Mouse (Mus musculus): ENCODE data around the gene Sag. TPM values are rescaled to one million over a fixed set of nuclear protein-coding genes. Genes with fewer than 3 reads are reported as not detected.

Gene Sag
- polyA plus RNA-seq, 1 experiment from 2014 or later = 3.7 TPM

- H3K4me3 ChIP-seq = no peak overlapping the region
- H3K27me3 ChIP-seq (ENCODE audit: low read depth, poor library complexity, severe bottlenecking) = no peaks in the 10 kb centered on the region
- no peaks in the 10 kb centered on the region for H3K9me3 ChIP-seq (replicated peaks)
- no peak for DNase-seq (ENCODE audit: low spot score)
- H3K27ac ChIP-seq = no peak overlapping the region
- no peaks in the 10 kb centered on the region for H3K36me3 ChIP-seq
- 0 out of 2 replicates have a peak, but pooled peaks cover 19% of the 10 kb centered on the region for H3K4me1 ChIP-seq
These were observed 69.6 kb downstream of the Sag start for GRCm38 (mm10) chr1:87873081-87873480.

DNA sequence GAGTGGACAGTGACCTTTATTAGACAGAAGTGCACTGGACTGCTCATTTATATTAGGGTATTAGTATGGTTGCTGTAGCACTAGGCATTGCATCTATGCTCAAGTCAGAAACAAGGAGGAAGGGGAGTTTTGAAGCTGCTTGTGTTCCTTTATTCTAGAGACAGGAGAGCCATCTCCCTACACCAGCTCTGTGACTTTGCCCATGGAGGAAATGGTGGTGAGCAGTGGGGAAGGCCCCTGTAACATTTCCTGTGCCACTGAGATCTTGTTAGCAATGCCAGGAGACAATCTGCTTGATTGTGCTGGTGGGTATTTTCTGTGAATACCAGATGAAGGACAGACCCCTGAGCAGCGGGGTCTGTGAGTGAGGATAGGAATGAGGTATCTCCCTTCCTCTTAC, 72.6 kb downstream of the Sag start:
- WGBS = 97% methylated on average over 1 of the region's 1 CpGs
- Histone ChIP-seq H3K9me3 (replicated peaks) (no peaks in the 10 kb centered on the region), H3K4me1 (peaks cover 19% of the 10 kb centered on the region), H3K36me3 (peaks cover 9% of the 10 kb centered on the region), H3K27ac (no peak overlapping the region), H3K27me3 (ENCODE audit: low read depth, poor library complexity, severe bottlenecking) (no peaks in the 10 kb centered on the region), H3K4me3 (no peak overlapping the region)
- no peak for DNase-seq (ENCODE audit: low spot score)

GRCm38 (mm10) chr1:87877552-87878283, 74.2 kb downstream of the Sag start:
- 85% methylated on average over 9 of the region's 9 CpGs for WGBS
- H3K36me3 ChIP-seq = peaks cover 21% of the 10 kb centered on the region
- no peaks in the 10 kb centered on the region for H3K9me3 ChIP-seq (replicated peaks)
- peaks cover 13% of the 10 kb centered on the region for H3K4me1 ChIP-seq
- H3K4me3 ChIP-seq = no peak overlapping the region
- H3K27me3 ChIP-seq (ENCODE audit: low read depth, poor library complexity, severe bottlenecking) = no peaks in the 10 kb centered on the region
- no peak overlapping the region for H3K27ac ChIP-seq
- DNase-seq (ENCODE audit: low spot score) = no peak

- H3K9me3 ChIP-seq (replicated peaks) = no peaks in the 10 kb centered on the region
- no peaks in the 10 kb centered on the region for H3K27me3 ChIP-seq (ENCODE audit: low read depth, poor library complexity, severe bottlenecking)
- no peak for DNase-seq (ENCODE audit: low spot score)
- no peak overlapping the region for H3K4me3 ChIP-seq
- H3K27ac ChIP-seq = no peak overlapping the region
- H3K36me3 ChIP-seq = peaks cover 32% of the 10 kb centered on the region
- WGBS = 92% methylated on average over 3 of the region's 3 CpGs
- peaks cover 13% of the 10 kb centered on the region for H3K4me1 ChIP-seq
These were observed 75.6 kb downstream of the Sag start for GRCm38 (mm10) chr1:87879034-87879433.

GRCm38 (mm10) chr1:87879494-87880325, 76.2 kb downstream of the Sag start:
- H3K4me3 ChIP-seq = no peak overlapping the region
- no peaks in the 10 kb centered on the region for H3K9me3 ChIP-seq (replicated peaks)
- peaks cover 13% of the 10 kb centered on the region for H3K4me1 ChIP-seq
- peaks cover 39% of the 10 kb centered on the region for H3K36me3 ChIP-seq
- no peak for DNase-seq (ENCODE audit: low spot score)
- 91% methylated on average over 3 of the region's 3 CpGs for WGBS
- no peak overlapping the region for H3K27ac ChIP-seq
- H3K27me3 ChIP-seq (ENCODE audit: low read depth, poor library complexity, severe bottlenecking) = no peaks in the 10 kb centered on the region

GRCm38 (mm10) chr1:87880326-87880627, 76.8 kb downstream of the Sag start:
- H3K36me3 ChIP-seq = peaks cover 44% of the 10 kb centered on the region
- no peaks in the 10 kb centered on the region for H3K9me3 ChIP-seq (replicated peaks)
- no peak overlapping the region for H3K27ac ChIP-seq
- no peak for DNase-seq (ENCODE audit: low spot score)
- WGBS = 94% methylated on average over 6 of the region's 6 CpGs
- H3K27me3 ChIP-seq (ENCODE audit: low read depth, poor library complexity, severe bottlenecking) = no peaks in the 10 kb centered on the region
- peaks cover 13% of the 10 kb centered on the region for H3K4me1 ChIP-seq
- H3K4me3 ChIP-seq = no peak overlapping the region

DNA sequence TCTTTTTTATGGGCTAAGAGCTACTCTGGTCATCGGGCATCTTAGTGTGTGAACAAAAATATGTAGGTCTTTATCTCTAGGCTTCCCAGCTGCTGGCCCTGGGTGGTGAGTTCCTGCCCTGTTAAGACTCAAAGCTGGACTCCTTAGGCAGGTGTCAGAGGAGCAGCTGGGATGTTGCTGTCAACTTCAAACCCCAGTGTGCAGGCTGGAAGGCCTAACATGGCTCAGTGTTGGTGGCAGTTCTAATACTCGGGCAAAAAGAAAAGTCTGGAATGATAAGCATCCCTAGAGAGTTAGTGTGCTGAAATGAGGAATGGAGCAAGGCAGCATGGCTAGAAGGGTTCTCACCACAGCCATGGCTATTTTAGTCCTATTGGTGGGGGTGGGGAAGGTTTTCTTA, 77.4 kb downstream of the Sag start:
- no peaks in the 10 kb centered on the region for H3K27me3 ChIP-seq (ENCODE audit: low read depth, poor library complexity, severe bottlenecking)
- 87% methylated on average over 2 of the region's 2 CpGs for WGBS
- peaks cover 48% of the 10 kb centered on the region for H3K36me3 ChIP-seq
- peaks cover 13% of the 10 kb centered on the region for H3K4me1 ChIP-seq
- H3K27ac ChIP-seq = no peak overlapping the region
- H3K9me3 ChIP-seq (replicated peaks) = no peaks in the 10 kb centered on the region
- DNase-seq (ENCODE audit: low spot score) = no peak
- H3K4me3 ChIP-seq = no peak overlapping the region

- Histone ChIP-seq H3K4me3 (no peak overlapping the region), H3K36me3 (peaks cover 48% of the 10 kb centered on the region), H3K4me1 (peaks cover 13% of the 10 kb centered on the region), H3K9me3 (replicated peaks) (no peaks in the 10 kb centered on the region), H3K27me3 (ENCODE audit: low read depth, poor library complexity, severe bottlenecking) (no peaks in the 10 kb centered on the region), H3K27ac (no peak overlapping the region)
- 87% methylated on average over 4 of the region's 4 CpGs for WGBS
- no peak for DNase-seq (ENCODE audit: low spot score)
These were observed 78.2 kb downstream of the Sag start for GRCm38 (mm10) chr1:87881726-87882125.

DNA sequence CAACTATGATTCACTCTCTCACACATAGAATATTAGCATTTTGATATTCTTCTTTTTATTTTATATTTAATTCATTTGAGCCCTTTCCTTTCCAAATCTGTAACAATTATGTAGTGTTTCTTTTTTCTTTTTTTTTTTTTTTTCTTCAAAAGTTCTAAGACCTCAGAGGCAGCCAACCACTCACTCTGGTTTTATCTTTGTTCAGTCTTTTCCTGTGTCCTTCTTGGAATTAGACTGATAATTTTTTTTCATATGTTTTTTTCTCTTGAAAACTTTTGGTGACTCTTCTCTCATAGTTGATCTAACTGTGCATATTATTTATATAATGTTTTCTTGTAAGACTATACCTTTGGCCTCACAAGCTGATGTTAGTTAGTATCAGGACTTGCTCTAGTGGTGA, 79.1 kb downstream of the Sag start:
- H3K36me3 ChIP-seq = peaks cover 48% of the 10 kb centered on the region
- no peaks in the 10 kb centered on the region for H3K27me3 ChIP-seq (ENCODE audit: low read depth, poor library complexity, severe bottlenecking)
- peaks cover 9% of the 10 kb centered on the region for H3K4me1 ChIP-seq
- DNase-seq (ENCODE audit: low spot score) = no peak
- no peak overlapping the region for H3K4me3 ChIP-seq
- H3K9me3 ChIP-seq (replicated peaks) = no peaks in the 10 kb centered on the region
- no peak overlapping the region for H3K27ac ChIP-seq

GRCm38 (mm10) chr1:87890960-87891359, 87.5 kb downstream of the Sag start:
- WGBS = 68% methylated on average over 1 of the region's 1 CpGs
- no peak for DNase-seq (ENCODE audit: low spot score)

GRCm38 (mm10) chr1:87891634-87892033, 88.2 kb downstream of the Sag start:
- 86% methylated on average over 4 of the region's 4 CpGs for WGBS
- no peaks in the 10 kb centered on the region for H3K4me1 ChIP-seq
- no peak for DNase-seq (ENCODE audit: low spot score)
- H3K9me3 ChIP-seq (replicated peaks) = no peaks in the 10 kb centered on the region
- H3K27ac ChIP-seq = no peak overlapping the region
- no peak overlapping the region for H3K4me3 ChIP-seq
- no peaks in the 10 kb centered on the region for H3K27me3 ChIP-seq (ENCODE audit: low read depth, poor library complexity, severe bottlenecking)
- H3K36me3 ChIP-seq = no peaks in the 10 kb centered on the region

More at GRCm38 (mm10) chr1:87890960-87891359, 87.5 kb downstream of the Sag start:
- no peaks in the 10 kb centered on the region for H3K9me3 ChIP-seq (replicated peaks)
- no peaks in the 10 kb centered on the region for H3K4me1 ChIP-seq
- no peak overlapping the region for H3K4me3 ChIP-seq
- no peaks in the 10 kb centered on the region for H3K36me3 ChIP-seq
- no peaks in the 10 kb centered on the region for H3K27me3 ChIP-seq (ENCODE audit: low read depth, poor library complexity, severe bottlenecking)
- no peak overlapping the region for H3K27ac ChIP-seq

- Histone ChIP-seq H3K9me3 (replicated peaks) (no peaks in the 10 kb centered on the region), H3K4me1 (no peaks in the 10 kb centered on the region), H3K4me3 (no peak overlapping the region), H3K27me3 (ENCODE audit: low read depth, poor library complexity, severe bottlenecking) (no peaks in the 10 kb centered on the region), H3K27ac (no peak overlapping the region), H3K36me3 (no peaks in the 10 kb centered on the region)
- DNase-seq (ENCODE audit: low spot score) = no peak
- 89% methylated on average over 2 of the region's 2 CpGs for WGBS
These were observed 89.0 kb downstream of the Sag start for GRCm38 (mm10) chr1:87892499-87892898.

GRCm38 (mm10) chr1:87893414-87893813, 89.9 kb downstream of the Sag start:
- no peak for DNase-seq (ENCODE audit: low spot score)
- Histone ChIP-seq H3K27ac (no peak overlapping the region), H3K36me3 (no peaks in the 10 kb centered on the region), H3K4me1 (no peaks in the 10 kb centered on the region), H3K9me3 (replicated peaks) (no peaks in the 10 kb centered on the region), H3K27me3 (ENCODE audit: low read depth, poor library complexity, severe bottlenecking) (no peaks in the 10 kb centered on the region), H3K4me3 (no peak overlapping the region)
- WGBS = 93% methylated on average over 4 of the region's 4 CpGs
